Mouse (Mus musculus): Measurements from ENCODE around the gene Rapgef1. TPM values are rescaled to one million over a fixed set of nuclear protein-coding genes. Genes with fewer than 3 reads are reported as not detected.
"Not testable (repeated sequence)": the region's sequence is repeated elsewhere in the genome, so short reads cannot be mapped to it uniquely, and the experiment has no call there.

Rapgef1 gene
- polyA plus RNA-seq, 1 experiment from 2014 or later = 19.8 TPM

GRCm38 (mm10) chr2:29701393-29701792, 81.9 kb downstream of the Rapgef1 start:
- no peak overlapping the region for H3K4me2 ChIP-seq (replicated peaks)
- no peak overlapping the region for H3K9ac ChIP-seq (replicated peaks)
- 87% methylated on average over 6 of the region's 6 CpGs for WGBS
- no peaks in the 10 kb centered on the region for H3K9me3 ChIP-seq
- no peak overlapping the region for H3K27ac ChIP-seq
- H3K36me3 ChIP-seq = peaks cover 81% of the 10 kb centered on the region
- ATAC-seq = no peak
- H3K27me3 ChIP-seq = no peaks in the 10 kb centered on the region
- H3K4me1 ChIP-seq (replicated peaks) = no peaks in the 10 kb centered on the region
- no peak overlapping the region for H3K4me3 ChIP-seq (replicated peaks)

- WGBS = 95% methylated on average over 8 of the region's 8 CpGs
- Histone ChIP-seq H3K9ac (replicated peaks) (no peak overlapping the region), H3K36me3 (peaks cover 87% of the 10 kb centered on the region), H3K4me2 (replicated peaks) (no peak overlapping the region), H3K4me1 (replicated peaks) (no peaks in the 10 kb centered on the region), H3K9me3 (no peaks in the 10 kb centered on the region), H3K4me3 (replicated peaks) (no peak overlapping the region), H3K27me3 (no peaks in the 10 kb centered on the region), H3K27ac (no peak overlapping the region)
- no peak for ATAC-seq
Measured at GRCm38 (mm10) chr2:29702189-29702588, 82.7 kb downstream of the Rapgef1 start.

- Histone ChIP-seq H3K27me3 (no peaks in the 10 kb centered on the region), H3K27ac (no peak overlapping the region), H3K9me3 (no peaks in the 10 kb centered on the region), H3K36me3 (peaks cover 99% of the 10 kb centered on the region), H3K9ac (replicated peaks) (no peak overlapping the region), H3K4me2 (replicated peaks) (no peak overlapping the region), H3K4me3 (replicated peaks) (no peak overlapping the region), H3K4me1 (replicated peaks) (no peaks in the 10 kb centered on the region)
- ATAC-seq = no peak
- WGBS = 94% methylated on average over 9 of the region's 9 CpGs
Measured at GRCm38 (mm10) chr2:29703104-29704081, 83.9 kb downstream of the Rapgef1 start.

GRCm38 (mm10) chr2:29705493-29705892, 86.0 kb downstream of the Rapgef1 start:
- Histone ChIP-seq H3K27ac (no peak overlapping the region), H3K27me3 (no peaks in the 10 kb centered on the region), H3K9me3 (no peaks in the 10 kb centered on the region), H3K4me3 (replicated peaks) (no peak overlapping the region), H3K36me3 (peaks cover 93% of the 10 kb centered on the region), H3K9ac (replicated peaks) (no peak overlapping the region), H3K4me2 (replicated peaks) (no peak overlapping the region), H3K4me1 (replicated peaks) (no peaks in the 10 kb centered on the region)
- ATAC-seq = no peak
- WGBS = 91% methylated on average over 3 of the region's 3 CpGs

- Histone ChIP-seq H3K27me3 (no peaks in the 10 kb centered on the region), H3K4me1 (replicated peaks) (no peaks in the 10 kb centered on the region), H3K9me3 (no peaks in the 10 kb centered on the region), H3K4me2 (replicated peaks) (no peak overlapping the region), H3K36me3 (peaks cover 92% of the 10 kb centered on the region), H3K9ac (replicated peaks) (no peak overlapping the region), H3K27ac (no peak overlapping the region), H3K4me3 (replicated peaks) (no peak overlapping the region)
- WGBS = 96% methylated on average over 18 of the region's 18 CpGs
- no peak for ATAC-seq
Measured at GRCm38 (mm10) chr2:29706726-29707620, 87.5 kb downstream of the Rapgef1 start.

GRCm38 (mm10) chr2:29707731-29708130, 88.2 kb downstream of the Rapgef1 start:
- no peak for ATAC-seq
- Histone ChIP-seq H3K27ac (no peak overlapping the region), H3K4me3 (replicated peaks) (no peak overlapping the region), H3K4me2 (replicated peaks) (no peak overlapping the region), H3K9me3 (no peaks in the 10 kb centered on the region), H3K9ac (replicated peaks) (no peak overlapping the region), H3K27me3 (no peaks in the 10 kb centered on the region), H3K36me3 (peaks cover 92% of the 10 kb centered on the region), H3K4me1 (replicated peaks) (no peaks in the 10 kb centered on the region)
- WGBS = 86% methylated on average over 4 of the region's 4 CpGs

GRCm38 (mm10) chr2:29708209-29708608, 88.7 kb downstream of the Rapgef1 start:
- H3K36me3 ChIP-seq = peaks cover 88% of the 10 kb centered on the region
- WGBS = 94% methylated on average over 4 of the region's 4 CpGs

GRCm38 (mm10) chr2:29711038-29711437, 91.5 kb downstream of the Rapgef1 start:
- Histone ChIP-seq H3K9ac (replicated peaks) (no peak overlapping the region), H3K4me1 (replicated peaks) (0 out of 2 replicates have a peak, but pooled peaks cover under 1% of the 10 kb centered on the region), H3K4me2 (replicated peaks) (no peak overlapping the region), H3K27ac (no peak overlapping the region), H3K4me3 (replicated peaks) (no peak overlapping the region), H3K36me3 (peaks cover 78% of the 10 kb centered on the region), H3K27me3 (no peaks in the 10 kb centered on the region), H3K9me3 (no peaks in the 10 kb centered on the region)
- no peak for ATAC-seq
- 74% methylated on average over 3 of the region's 3 CpGs for WGBS

More at GRCm38 (mm10) chr2:29708209-29708608, 88.7 kb downstream of the Rapgef1 start:
- not testable (repeated sequence) for H3K4me1 ChIP-seq (replicated peaks); H3K9ac ChIP-seq (replicated peaks); ATAC-seq; H3K4me3 ChIP-seq (replicated peaks); H3K4me2 ChIP-seq (replicated peaks); H3K27ac ChIP-seq; H3K27me3 ChIP-seq; H3K9me3 ChIP-seq

- Histone ChIP-seq H3K36me3 (peaks cover 73% of the 10 kb centered on the region), H3K9ac (replicated peaks) (no peak overlapping the region), H3K27me3 (no peaks in the 10 kb centered on the region), H3K27ac (no peak overlapping the region), H3K4me1 (replicated peaks) (0 out of 2 replicates have a peak, but pooled peaks cover 3% of the 10 kb centered on the region), H3K4me2 (replicated peaks) (no peak overlapping the region), H3K4me3 (replicated peaks) (no peak overlapping the region), H3K9me3 (no peaks in the 10 kb centered on the region)
- 86% methylated on average over 5 of the region's 5 CpGs for WGBS
- ATAC-seq = no peak
Measured at GRCm38 (mm10) chr2:29711877-29712276, 92.4 kb downstream of the Rapgef1 start.

GRCm38 (mm10) chr2:29713501-29713900, 94.0 kb downstream of the Rapgef1 start:
- Histone ChIP-seq H3K9me3 (no peaks in the 10 kb centered on the region), H3K4me3 (replicated peaks) (no peak overlapping the region), H3K27me3 (no peaks in the 10 kb centered on the region), H3K36me3 (peaks cover 66% of the 10 kb centered on the region), H3K4me1 (replicated peaks) (0 out of 2 replicates have a peak, but pooled peaks cover 3% of the 10 kb centered on the region), H3K27ac (no peak overlapping the region), H3K4me2 (replicated peaks) (no peak overlapping the region), H3K9ac (replicated peaks) (no peak overlapping the region)
- no peak for ATAC-seq
- WGBS = 86% methylated on average over 2 of the region's 2 CpGs

GRCm38 (mm10) chr2:29714127-29714526, 94.6 kb downstream of the Rapgef1 start:
- Histone ChIP-seq H3K4me3 (replicated peaks) (no peak overlapping the region), H3K36me3 (peaks cover 68% of the 10 kb centered on the region), H3K9me3 (no peaks in the 10 kb centered on the region), H3K27ac (no peak overlapping the region), H3K27me3 (no peaks in the 10 kb centered on the region), H3K9ac (replicated peaks) (no peak overlapping the region), H3K4me2 (replicated peaks) (no peak overlapping the region), H3K4me1 (replicated peaks) (0 out of 2 replicates have a peak, but pooled peaks cover 3% of the 10 kb centered on the region)
- ATAC-seq = no peak
- 94% methylated on average over 5 of the region's 5 CpGs for WGBS

GRCm38 (mm10) chr2:29716143-29716542, 96.6 kb downstream of the Rapgef1 start:
- 43% methylated on average over 7 of the region's 7 CpGs for WGBS
- Histone ChIP-seq H3K27ac (no peak overlapping the region), H3K36me3 (peaks cover 71% of the 10 kb centered on the region), H3K4me3 (replicated peaks) (no peak overlapping the region), H3K9ac (replicated peaks) (no peak overlapping the region), H3K4me2 (replicated peaks) (no peak overlapping the region), H3K9me3 (no peaks in the 10 kb centered on the region), H3K27me3 (no peaks in the 10 kb centered on the region), H3K4me1 (replicated peaks) (0 out of 2 replicates have a peak, but pooled peaks cover 3% of the 10 kb centered on the region)
- no peak for ATAC-seq
